Mouse (Mus musculus): ENCODE data around the gene Unc13c.

Gene Unc13c

GRCm38 (mm10) chr9:73968641-73969121 is at the start of gene Unc13c:
Gene Unc13c, minus strand, starts transcription at chr9:73968966.
- peak; percentile 29 for DNase-seq (ENCODE audit: low read depth, low spot score)

DNA sequence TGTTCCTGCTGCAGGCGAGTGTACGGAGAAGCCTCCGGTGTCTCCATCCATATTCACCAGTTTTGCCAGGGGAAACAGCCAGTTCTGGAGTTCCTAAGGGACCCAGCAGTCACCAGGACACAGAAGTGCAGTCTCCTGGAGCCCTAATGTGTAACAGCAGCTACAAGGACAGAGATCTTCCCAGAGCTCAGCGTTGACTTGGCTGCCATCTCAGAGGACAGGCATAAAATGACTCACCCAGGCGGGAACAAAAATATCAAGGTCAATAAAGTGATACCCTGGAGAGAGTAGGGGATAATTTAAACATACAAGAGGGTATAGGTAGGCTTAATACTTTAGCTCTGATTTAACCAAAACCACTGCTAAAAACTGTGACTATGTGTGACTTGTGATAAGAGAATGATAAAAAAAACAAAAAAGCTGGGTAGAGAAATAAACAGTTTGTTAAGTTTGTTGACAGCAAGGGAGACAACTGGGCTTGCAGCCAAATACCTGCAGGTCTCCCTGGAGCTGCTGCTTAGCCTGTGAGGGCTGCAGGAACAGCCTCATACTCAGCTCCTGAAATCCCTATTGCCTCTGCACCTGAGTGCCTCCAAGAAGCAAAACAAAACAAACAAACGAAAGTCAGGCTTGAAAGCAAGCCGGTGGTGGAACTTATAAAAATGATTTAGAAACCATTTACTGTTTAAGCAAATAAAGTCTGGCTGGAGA is 39.4 kb upstream of the Unc13c start:
- no peak for DNase-seq (ENCODE audit: low read depth, low spot score)

DNA sequence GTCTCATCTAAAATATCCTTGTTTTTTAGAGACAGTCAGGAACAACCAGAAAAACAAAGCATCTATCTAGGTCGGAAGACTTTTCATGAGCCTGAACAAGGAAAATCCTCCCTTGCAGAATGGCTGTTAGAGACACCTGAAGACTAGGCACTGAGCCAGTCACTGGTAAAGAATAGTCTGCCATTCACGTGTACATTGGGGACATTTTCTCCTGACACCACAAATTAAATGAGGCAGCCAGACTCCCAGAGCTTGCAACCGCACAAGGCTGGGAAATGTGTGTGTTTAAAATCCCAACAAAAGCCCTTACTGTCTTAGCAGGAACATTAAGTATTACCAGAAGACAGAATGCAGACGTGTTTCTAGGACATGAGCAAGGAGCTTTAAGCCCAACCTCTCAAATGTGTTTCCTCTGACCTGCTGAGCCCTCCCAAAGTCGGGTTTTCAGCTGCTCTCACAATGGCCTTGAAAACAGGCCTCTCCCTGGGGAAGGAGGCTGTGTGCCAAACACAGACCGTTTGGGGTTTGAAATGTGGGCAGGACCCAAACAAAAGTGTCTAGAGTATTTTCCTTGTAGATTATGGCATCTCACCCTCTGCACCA is 33.7 kb upstream of the Unc13c start:
- DNase-seq (ENCODE audit: low read depth, low spot score) = no peak

GRCm38 (mm10) chr9:73988096-73988495 is 19.3 kb upstream of the Unc13c start:
- DNase-seq (ENCODE audit: low read depth, low spot score) = no peak

DNA sequence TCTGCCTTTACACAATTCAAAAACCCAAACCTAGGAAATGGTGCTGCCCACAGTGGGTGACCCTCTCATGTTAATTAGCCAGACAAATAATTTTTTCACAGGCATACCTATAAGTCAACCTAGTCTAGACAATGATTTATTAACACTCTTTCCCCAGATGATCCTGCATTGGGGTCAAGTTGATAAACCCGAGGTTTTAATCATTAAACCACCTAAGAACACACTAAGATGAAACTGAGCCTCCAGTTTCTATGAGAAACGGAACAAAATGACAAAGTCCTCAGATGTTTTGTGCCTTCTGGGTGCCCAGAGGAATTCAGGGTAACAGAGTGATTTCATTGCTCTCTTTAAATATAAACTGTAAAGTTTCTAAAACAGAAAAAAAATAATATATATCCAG is 18.5 kb upstream of the Unc13c start:
- DNase-seq (ENCODE audit: low read depth, low spot score) = no peak

DNA sequence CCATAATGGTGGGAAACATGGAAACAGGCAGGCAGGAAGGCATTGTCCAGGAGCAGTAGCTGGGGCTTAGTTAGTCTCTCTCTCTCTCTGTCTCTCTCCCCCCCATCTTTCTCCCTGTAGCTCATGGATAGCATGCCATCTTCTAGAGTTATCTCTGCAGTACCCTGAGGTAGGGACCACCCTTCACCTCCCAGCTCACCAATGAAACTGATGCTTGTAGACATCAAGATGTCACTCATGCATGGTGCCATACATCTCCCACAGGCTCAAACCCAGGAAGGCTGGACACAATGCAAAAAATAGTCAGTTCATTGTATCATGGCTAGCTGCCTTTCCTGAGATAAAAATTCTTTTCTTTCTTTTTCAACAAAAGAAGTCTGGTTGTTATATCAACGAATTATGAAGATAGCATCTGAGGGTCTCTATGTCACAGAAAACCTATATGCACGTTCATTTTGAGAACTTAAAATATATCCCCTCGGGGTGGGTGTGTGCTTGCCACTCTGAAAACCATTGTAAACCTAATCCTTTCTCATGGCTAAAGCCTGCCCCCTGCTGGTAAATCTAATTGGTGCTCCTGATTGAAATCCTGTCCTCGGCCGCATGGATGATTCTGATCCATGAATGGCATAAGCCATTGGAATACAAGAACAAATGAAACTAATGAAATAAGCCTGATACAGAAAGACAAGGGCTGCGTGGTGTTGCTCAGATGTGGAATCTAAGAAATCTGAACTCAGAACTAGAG is 14.0 kb upstream of the Unc13c start:
- peak; percentile 43 for DNase-seq (ENCODE audit: low read depth, low spot score)

DNA sequence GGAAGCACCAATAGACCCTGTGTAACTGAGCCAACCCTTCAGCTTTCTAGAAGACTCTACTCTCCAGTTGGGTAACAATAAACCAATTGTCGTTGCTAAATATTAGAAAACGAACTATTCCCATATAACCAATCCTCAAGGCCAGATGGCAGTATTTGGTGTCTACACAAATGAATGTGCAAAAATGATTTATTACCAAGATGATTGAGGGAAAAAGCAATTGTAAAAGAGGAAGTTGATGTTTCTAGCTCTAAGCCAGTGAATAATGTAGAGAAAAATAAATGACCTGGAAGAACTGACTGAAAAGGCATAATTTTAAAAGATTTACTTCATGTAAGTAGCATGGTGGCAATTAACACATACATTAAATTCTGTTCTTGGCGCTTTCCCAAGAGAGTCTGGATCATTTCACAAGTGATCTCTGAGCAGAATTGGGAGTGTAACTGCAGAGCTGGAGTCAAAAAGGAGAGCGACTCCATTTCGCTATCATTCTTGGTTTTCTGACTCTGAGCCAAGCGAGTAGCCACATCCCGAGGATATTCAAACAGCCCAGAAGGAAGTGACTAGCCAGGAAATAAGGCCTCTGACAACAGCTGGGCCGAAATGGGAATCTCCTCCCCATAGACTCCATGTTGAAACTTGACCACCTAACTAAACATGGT is 3.7 kb upstream of the Unc13c start:
- DNase-seq (ENCODE audit: low read depth, low spot score) = no peak

DNA sequence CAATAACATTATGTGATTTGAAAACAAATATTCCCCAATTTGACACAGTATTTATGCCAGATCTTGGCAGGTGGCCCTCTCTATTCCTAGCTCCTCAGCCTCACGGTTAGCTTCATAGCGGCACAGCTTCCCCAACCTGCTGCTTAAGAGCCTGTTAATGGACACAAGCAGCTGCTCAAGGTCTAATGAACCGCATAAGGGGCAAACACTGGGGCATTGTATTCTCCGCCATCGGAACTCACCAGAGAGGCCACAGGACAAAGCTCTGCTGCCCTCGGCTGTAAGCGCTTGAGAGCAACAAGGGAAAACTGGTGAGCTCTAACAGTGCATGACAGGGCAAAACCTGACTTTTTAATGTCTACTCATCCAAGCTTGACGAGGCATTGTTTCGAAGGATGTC is 2.0 kb upstream of the Unc13c start:
- no peak for DNase-seq (ENCODE audit: low read depth, low spot score)

DNA sequence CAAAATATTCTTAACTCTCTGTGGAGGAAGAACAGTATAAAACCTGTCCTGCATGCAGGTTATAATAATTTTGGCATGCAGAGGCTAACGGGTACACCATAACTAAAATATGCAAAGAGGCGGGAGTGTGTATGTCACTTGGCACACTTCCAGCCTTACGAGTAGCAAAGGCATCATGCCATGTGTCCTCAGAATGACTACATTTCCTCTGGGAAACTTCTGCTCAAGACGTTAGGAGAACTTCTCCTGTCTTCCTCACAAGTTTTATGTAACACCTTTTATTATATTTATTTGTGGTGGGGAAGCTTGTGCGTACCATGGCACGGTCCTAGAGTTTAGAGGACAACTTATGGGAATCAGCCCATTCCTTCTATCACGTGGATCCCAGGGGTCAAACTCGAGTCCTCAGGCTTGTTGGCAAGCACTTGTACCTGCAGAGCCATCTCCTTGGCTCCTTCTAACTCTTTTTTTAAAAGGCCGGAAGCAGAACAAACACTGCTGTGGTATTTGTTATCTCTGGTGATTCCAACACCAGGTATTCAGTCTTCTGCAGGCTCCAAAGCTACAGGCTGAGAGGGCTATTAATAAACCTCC is 3.3 kb downstream of the Unc13c start:
- DNase-seq (ENCODE audit: low read depth, low spot score) = no peak

DNA sequence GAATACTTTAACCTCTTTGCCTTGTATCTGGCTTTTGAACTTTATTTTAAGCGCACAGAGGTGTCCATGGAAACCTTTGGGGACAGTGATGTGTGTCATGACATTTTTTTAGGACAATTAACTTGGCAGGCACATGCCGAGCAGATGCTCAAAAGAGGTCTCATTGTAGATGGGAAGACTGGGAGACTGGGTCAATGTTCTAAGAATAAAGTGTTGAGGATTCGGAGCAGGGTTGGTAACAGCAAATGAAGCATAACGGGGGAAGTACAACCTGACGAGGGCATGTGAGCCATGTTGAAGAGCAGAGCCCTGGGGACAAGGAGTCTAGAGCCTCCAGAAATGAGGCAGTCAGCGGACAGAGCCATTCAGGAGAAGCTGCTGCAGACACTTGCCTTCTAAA is 6.3 kb downstream of the Unc13c start:
- no peak for DNase-seq (ENCODE audit: low read depth, low spot score)

- DNase-seq (ENCODE audit: low read depth, low spot score) = no peak
Measured at GRCm38 (mm10) chr9:73952331-73952730, 16.4 kb downstream of the Unc13c start.

GRCm38 (mm10) chr9:73951586-73951985 is 17.2 kb downstream of the Unc13c start:
- DNase-seq (ENCODE audit: low read depth, low spot score) = no peak

GRCm38 (mm10) chr9:73934844-73935243 is 33.9 kb downstream of the Unc13c start:
- DNase-seq (ENCODE audit: low read depth, low spot score) = no peak

- DNase-seq (ENCODE audit: low read depth, low spot score) = no peak
Measured at GRCm38 (mm10) chr9:73931988-73932387, 36.8 kb downstream of the Unc13c start.

- no peak for DNase-seq (ENCODE audit: low read depth, low spot score)
Measured at GRCm38 (mm10) chr9:73927276-73927675, 41.5 kb downstream of the Unc13c start.

- DNase-seq (ENCODE audit: low read depth, low spot score) = no peak
Measured at GRCm38 (mm10) chr9:73922449-73923115, 46.2 kb downstream of the Unc13c start.

DNA sequence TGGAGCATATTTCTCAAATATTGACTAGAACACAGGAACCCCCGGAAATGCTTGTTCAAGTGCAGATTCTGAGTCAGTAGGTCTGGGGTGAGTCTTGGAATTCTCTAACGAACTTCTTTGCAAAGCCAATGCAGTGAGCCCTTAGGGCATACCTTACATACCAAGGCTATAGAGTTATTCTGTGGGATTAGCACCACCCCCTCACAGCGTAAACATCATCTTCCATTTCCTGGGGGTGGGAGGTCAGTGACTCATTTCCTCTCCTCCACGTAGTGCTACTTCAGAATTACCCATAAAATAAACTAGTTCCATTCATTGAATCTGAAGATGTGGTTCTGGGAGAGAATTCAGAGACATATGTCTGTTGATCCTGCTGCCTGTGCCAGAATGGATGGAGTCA is 62.8 kb downstream of the Unc13c start:
- DNase-seq (ENCODE audit: low read depth, low spot score) = no peak

DNA sequence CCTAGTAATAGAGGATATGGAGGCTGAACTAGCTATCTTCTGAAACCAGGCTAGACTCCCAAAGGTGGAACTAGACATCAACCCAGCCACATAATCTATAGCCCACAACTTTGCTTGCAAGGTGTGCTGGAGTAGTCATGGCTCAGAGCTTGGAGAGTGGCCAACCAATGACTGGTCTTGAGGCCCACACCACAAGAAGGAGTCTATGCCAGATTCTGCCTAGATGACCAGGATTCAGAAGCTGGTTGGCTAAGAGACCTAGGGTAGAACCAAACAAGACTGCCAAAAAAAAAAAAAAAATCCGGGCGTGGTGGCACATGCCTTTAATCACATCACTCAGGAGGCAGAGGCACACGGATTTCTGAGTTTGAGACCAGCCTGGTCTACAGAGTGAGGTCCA is 70.2 kb downstream of the Unc13c start:
- no peak for DNase-seq (ENCODE audit: low read depth, low spot score)

DNA sequence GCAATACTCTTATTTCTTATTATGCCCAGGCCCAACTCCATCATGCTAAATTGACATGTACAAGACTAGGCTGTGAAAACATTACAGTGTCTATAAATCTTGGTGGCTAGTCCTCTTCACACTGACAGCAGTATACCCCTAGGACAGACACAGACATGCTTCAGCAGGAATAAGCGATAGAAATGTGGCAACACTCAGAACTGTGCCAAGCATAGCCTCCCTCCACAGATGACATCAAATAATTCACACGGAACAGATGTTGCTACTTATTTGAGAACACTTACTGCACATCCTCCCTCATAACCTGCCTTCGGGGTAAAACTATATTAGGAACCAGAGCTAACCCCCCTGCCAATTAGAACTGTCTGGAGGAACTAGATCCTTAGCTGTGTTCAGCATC is 72.6 kb downstream of the Unc13c start:
- DNase-seq (ENCODE audit: low read depth, low spot score) = no peak

DNA sequence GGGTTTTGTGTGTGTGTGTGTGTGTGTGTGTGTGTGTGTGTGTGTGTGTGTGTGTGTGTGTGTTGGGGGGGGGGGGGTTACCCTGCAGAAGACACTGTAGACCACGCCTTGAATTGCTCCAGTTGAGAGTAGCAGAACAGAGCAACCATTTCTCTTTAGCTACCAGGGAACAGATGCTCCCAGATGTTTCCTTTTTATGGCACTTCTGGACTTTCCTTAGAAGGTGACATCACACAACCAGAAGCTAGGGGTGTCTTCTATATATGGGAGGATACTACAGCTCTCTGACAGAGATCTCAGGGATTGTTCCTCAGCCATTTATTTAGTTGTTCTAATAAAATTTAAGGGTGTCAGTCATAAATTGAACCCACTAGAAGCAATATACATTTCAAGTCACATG is 85.2 kb downstream of the Unc13c start:
- DNase-seq (ENCODE audit: low read depth, low spot score) = no peak

DNA sequence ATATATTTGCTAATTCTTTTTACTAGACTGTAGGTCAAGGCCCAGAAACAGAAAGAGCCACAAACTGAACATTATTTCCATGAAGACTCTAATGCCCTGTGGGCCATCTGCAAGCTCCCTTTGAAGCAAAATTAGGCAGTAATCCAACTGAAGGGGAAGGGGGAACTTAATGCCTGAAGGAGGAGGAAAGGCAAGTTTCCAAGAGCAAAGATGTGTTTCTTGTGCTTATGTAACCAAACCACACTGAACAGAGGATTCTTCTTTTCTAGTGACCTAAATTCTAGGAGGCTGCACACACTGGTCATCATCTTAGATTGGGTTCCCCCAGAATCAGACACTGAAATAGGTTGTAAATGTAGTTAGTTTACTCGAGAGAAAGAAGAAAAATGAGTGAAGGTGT is 85.6 kb downstream of the Unc13c start:
- no peak for DNase-seq (ENCODE audit: low read depth, low spot score)
